Mouse (Mus musculus): ENCODE data around the gene Exosc7. TPM values are rescaled to one million over a fixed set of nuclear protein-coding genes. Genes with fewer than 3 reads are reported as not detected.

The Exosc7 gene
- polyA plus RNA-seq, 1 experiment from 2014 or later: 63.9 TPM

DNA sequence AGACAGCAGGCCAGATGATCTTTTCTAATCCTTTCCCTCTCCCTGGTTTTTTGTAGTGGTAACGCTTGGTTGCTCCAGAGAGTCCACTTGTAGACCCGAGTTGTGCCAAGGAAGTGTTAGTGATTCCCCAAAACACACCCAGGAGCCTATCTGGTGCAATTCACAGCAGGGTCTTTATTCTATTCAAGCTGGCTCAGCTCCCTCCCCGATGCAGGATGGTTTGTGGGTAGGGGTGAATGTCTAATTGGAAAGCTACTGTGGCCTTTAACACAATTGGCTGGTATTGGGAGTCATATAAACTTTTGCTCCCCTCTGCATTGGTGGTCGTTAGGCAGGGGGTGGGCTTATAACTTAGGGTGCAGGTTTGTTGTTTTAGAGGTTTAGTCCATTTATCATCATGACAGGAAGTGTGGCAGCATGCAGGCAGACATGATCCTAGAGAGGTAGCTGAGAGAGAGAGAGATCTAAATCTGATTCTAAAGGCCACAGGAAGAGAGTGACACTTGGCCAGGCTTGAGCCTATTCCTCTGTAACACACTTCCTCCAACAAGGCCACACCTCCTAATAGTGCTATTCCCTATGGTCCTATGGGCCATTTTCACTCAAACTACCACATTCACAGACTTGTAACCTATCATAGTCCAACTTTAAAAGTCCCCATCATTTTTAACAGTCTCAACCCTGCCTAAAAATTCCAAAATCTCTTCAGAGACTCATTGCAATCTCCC lies 27.0 kb downstream of the Exosc7 start:
- no peak overlapping the region for H3K4me2 ChIP-seq
- no peak for ATAC-seq (replicated peaks; ENCODE audit: insufficient number of reproducible peaks, insufficient read depth, low FRiP score, low read depth)
- no peaks in the 10 kb centered on the region for H3K9me3 ChIP-seq (replicated peaks)
- peak overlapping the region; percentile 74 for H3K27ac ChIP-seq
- H3K4me1 ChIP-seq (replicated peaks): peaks cover 23% of the 10 kb centered on the region
- H3K36me3 ChIP-seq: peaks cover 45% of the 10 kb centered on the region
- no peaks in the 10 kb centered on the region for H3K27me3 ChIP-seq
- H3K4me3 ChIP-seq: no peak overlapping the region
- H3K9ac ChIP-seq: no peak overlapping the region
- WGBS: 88% methylated on average over 4 of the region's 4 CpGs

DNA sequence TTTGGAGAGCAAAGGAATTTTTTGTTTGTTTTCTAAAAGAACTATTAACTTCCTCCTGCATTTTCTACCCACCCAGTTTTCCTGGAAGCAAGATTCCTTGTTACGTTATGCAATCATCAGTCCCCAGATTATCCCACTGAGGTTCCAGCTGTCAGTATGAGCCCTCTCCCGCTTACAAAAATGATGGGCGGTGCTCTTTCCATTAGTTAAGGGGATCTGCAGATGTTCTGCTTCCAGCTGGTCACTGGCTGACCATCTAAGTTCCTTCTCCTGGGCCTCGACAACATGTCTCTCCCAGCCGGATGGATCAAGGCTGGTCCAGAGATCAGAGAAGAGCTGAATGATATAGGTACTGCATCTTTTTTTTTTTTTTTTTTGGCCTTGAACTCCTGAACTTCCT lies 35.4 kb downstream of the Exosc7 start:
- Histone ChIP-seq H3K4me1 (replicated peaks) (no peaks in the 10 kb centered on the region), H3K9me3 (replicated peaks) (no peaks in the 10 kb centered on the region), H3K4me3 (no peak overlapping the region), H3K27ac (no peak overlapping the region), H3K4me2 (no peak overlapping the region), H3K27me3 (no peaks in the 10 kb centered on the region), H3K9ac (no peak overlapping the region), H3K36me3 (0 out of 2 replicates have a peak, but pooled peaks cover 4% of the 10 kb centered on the region)
- no peak for ATAC-seq (replicated peaks; ENCODE audit: insufficient number of reproducible peaks, insufficient read depth, low FRiP score, low read depth)
- WGBS: 55% methylated on average over 5 of the region's 5 CpGs

DNA sequence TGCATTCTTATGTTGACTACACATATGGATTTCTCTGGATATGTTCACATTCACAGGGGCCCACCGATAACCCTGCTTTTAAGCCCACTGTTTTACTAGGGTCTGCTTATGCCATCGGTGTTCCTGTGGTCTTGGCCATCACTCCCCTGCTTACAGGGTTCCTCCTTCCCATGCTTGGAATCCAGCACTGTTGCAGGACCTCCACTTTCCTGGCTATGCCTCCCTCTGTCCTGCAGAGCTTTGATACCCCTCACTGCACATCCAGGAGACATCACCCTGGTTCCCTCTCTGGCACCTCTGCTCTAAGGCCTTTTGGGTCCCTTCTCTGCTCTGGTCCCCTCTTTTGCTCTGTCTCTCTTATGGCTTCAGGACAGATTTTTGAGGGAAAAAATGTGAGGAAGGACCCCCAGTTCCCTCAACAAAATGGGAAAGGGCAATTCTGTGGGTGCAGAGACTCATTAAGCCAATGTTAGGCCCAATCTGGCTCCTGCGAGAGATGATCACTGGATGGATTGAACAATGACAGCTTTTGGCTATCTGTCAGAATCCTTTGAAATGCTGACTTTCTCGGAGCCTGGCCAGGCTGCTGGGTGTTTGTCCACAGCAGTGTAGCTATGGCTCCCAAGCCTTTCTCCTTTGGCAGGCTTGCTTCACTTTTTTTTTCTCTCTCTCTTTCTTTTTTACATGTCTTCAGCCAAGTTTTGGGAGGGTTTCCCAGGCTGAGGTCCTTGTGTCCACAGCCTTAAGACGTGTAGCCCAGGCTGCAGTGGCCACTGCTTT lies 37.4 kb downstream of the Exosc7 start, which contains the start of gene Clec3b:
Gene Clec3b, plus strand, starts transcription at position 706 of the 780 bp plus-strand sequence.
- Histone ChIP-seq H3K27me3 (no peaks in the 10 kb centered on the region), H3K27ac (no peak within 1 kb of the TSS), H3K4me3 (no peak within 1 kb of the TSS), H3K4me1 (replicated peaks) (no peaks in the 10 kb centered on the region), H3K9me3 (replicated peaks) (no peaks in the 10 kb centered on the region), H3K9ac (no peak within 1 kb of the TSS), H3K4me2 (no peak within 1 kb of the TSS), H3K36me3 (no peaks in the 10 kb centered on the region)
- WGBS: 75% methylated on average over 5 of the region's 5 CpGs
- no peak for ATAC-seq (replicated peaks; ENCODE audit: insufficient number of reproducible peaks, insufficient read depth, low FRiP score, low read depth)

DNA sequence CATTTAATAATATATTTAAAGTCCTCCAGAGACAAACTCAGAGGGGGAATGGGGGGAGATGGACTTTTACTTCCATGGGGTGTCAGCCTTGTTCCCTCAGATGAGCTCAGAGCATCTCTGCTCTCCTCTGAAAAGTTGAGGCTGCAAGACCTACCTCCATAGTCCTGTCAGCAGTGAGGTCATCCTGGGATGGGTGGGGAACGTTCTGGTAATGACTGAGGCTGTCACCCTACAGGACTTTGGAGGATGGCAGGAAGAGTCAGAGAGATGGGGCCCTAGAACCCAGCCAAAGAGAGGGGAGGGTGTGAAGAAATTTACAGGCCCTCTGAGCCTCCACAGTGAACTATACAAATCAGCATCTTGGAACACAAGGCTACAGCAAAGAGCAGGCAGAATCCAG lies 38.5 kb downstream of the Exosc7 start:
- H3K9ac ChIP-seq: no peak overlapping the region
- whole genome bisulfite sequencing: 30% methylated on average over 1 of the region's 1 CpGs

DNA sequence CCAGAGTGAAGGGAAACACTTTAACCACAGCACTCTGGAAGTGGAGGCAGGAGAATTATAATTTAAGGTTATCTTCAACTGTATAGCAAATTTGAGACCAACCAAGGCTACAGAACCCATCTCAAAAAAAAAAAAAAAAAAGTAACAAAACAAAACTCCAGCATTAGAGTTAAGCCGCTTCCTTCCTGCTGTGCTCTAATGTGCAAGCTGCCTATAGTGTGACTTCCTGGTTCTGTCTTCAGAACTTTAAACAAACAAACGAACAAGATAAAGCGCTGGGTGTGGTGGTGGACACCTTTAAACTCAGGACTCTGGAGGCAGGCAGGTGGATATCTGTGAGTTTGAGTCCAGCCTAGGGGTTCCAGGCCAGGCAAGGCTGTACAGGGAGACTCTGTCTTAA lies 39.0 kb downstream of the Exosc7 start:
- ATAC-seq (replicated peaks; ENCODE audit: insufficient number of reproducible peaks, insufficient read depth, low FRiP score, low read depth): no peak
- no peak overlapping the region for H3K4me2 ChIP-seq
- WGBS: 59% methylated on average over 3 of the region's 3 CpGs
- no peak overlapping the region for H3K4me3 ChIP-seq
- H3K27ac ChIP-seq: no peak overlapping the region
- no peaks in the 10 kb centered on the region for H3K9me3 ChIP-seq (replicated peaks)
- H3K27me3 ChIP-seq: no peaks in the 10 kb centered on the region
- no peaks in the 10 kb centered on the region for H3K4me1 ChIP-seq (replicated peaks)
- H3K9ac ChIP-seq: no peak overlapping the region
- H3K36me3 ChIP-seq: no peaks in the 10 kb centered on the region

More for the DNA sequence above, 38.5 kb downstream of the Exosc7 start:
- Histone ChIP-seq H3K4me3 (no peak overlapping the region), H3K4me2 (no peak overlapping the region), H3K27ac (no peak overlapping the region), H3K4me1 (replicated peaks) (no peaks in the 10 kb centered on the region), H3K27me3 (no peaks in the 10 kb centered on the region), H3K36me3 (no peaks in the 10 kb centered on the region), H3K9me3 (replicated peaks) (no peaks in the 10 kb centered on the region)
- no peak for ATAC-seq (replicated peaks; ENCODE audit: insufficient number of reproducible peaks, insufficient read depth, low FRiP score, low read depth)

DNA sequence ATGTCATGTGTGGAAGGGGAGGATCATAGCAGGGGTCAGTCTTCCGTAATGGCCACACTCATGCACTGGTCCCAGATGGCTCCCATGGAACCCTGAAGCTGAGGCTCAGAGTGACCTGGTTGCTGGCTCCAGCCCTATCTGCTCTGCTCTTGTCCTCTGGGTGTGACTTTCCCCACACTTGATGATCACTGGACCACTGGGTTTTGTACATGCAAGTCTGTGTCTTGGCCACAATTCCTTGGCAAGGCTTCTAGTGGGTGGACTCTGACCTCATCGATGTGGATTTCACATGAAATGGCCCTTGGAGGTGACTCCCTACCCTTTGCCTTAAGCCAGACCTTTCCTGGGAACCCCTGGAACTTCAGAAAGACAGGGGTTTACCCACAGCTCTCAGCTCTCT lies 40.1 kb downstream of the Exosc7 start:
- no peak overlapping the region for H3K4me3 ChIP-seq
- no peak overlapping the region for H3K27ac ChIP-seq
- 88% methylated on average over 2 of the region's 2 CpGs for WGBS
- ATAC-seq (replicated peaks; ENCODE audit: insufficient number of reproducible peaks, insufficient read depth, low FRiP score, low read depth): no peak
- H3K9ac ChIP-seq: no peak overlapping the region
- no peaks in the 10 kb centered on the region for H3K27me3 ChIP-seq
- H3K36me3 ChIP-seq: no peaks in the 10 kb centered on the region
- no peak overlapping the region for H3K4me2 ChIP-seq
- H3K4me1 ChIP-seq (replicated peaks): no peaks in the 10 kb centered on the region
- no peaks in the 10 kb centered on the region for H3K9me3 ChIP-seq (replicated peaks)

DNA sequence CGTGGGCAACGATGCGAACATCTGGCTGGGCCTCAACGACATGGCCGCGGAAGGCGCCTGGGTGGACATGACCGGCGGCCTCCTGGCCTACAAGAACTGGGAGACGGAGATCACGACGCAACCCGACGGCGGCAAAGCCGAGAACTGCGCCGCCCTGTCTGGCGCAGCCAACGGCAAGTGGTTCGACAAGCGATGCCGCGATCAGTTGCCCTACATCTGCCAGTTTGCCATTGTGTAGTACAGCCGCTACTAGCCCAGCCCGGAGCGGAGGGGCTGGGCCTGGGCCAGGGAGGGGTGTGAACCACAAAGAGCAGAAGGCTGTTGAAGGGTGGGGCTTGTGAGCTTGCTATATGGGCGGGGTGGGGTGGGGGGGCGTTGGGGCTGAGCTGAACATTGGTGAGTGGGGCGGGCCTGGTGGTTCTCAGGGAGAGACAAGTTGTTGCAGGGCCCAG lies 43.9 kb downstream of the Exosc7 start:
- H3K4me3 ChIP-seq: peak overlapping the region; percentile 26
- no peaks in the 10 kb centered on the region for H3K36me3 ChIP-seq
- no peaks in the 10 kb centered on the region for H3K27me3 ChIP-seq
- H3K9ac ChIP-seq: no peak overlapping the region
- H3K9me3 ChIP-seq (replicated peaks): no peaks in the 10 kb centered on the region
- H3K4me2 ChIP-seq: peak overlapping the region; percentile 56
- no peak overlapping the region for H3K27ac ChIP-seq
- ATAC-seq (replicated peaks; ENCODE audit: insufficient number of reproducible peaks, insufficient read depth, low FRiP score, low read depth): 0 out of 2 replicates have a peak, but pooled peaks have one; percentile 29
- no peaks in the 10 kb centered on the region for H3K4me1 ChIP-seq (replicated peaks)
- WGBS: 29% methylated on average over 30 of the region's 30 CpGs

DNA sequence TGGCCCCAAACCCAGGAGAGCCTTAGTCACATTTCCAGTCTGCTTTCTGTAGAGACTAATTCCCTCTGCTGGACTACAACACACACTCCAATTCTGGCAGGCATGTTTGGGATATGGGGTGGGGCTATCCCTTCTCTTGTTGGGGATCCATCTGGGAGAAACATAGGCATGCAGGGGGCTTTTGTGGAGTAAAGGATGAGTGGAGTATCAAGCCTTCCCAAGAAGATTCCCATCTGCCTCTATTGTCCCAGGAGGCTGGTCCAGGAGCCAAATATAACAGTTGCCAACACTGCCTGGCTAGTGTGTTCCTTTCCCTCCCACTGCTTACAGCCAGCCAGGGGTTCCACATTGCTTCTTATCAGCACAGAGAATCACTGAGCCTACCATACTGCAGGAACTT lies 44.7 kb downstream of the Exosc7 start:
- H3K4me1 ChIP-seq (replicated peaks): no peaks in the 10 kb centered on the region
- H3K9ac ChIP-seq: no peak overlapping the region
- no peaks in the 10 kb centered on the region for H3K9me3 ChIP-seq (replicated peaks)
- H3K27ac ChIP-seq: no peak overlapping the region
- no peak overlapping the region for H3K4me2 ChIP-seq
- no peaks in the 10 kb centered on the region for H3K27me3 ChIP-seq
- no peak overlapping the region for H3K4me3 ChIP-seq
- ATAC-seq (replicated peaks; ENCODE audit: insufficient number of reproducible peaks, insufficient read depth, low FRiP score, low read depth): no peak
- no peaks in the 10 kb centered on the region for H3K36me3 ChIP-seq

DNA sequence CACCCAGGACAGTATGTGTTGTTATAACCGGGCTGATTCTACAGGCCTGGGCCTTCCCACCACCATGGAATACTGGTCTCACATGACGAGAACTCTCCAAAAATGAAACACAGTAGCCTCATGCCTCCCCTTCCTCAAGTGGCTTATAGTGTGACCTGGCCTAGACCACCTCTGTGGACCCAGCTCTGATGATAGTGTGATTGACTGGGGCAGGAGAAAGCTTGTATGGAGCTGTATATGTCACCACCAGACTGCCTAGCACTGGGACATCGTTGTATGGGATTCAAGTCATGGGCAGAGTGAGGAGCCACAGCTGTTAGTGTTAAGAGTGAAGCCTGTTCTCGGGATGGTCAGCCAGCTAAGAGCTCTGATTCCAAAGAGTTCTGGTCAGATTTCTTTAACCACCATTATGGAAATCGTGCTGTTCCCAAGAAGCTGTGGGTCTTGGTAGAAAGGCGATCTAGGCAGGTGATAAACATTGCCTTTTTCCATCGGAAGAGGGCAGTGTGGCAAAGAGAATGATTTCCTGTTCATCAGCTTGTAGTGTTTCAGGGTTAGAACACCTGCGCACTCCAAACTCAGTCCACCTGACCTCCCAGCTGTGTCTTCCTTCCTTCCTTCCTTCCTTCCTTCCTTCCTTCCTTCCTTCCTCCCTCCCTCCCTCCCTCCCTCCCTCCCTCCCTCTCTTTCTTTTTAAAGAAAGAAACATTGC lies 45.3 kb downstream of the Exosc7 start:
- Histone ChIP-seq H3K27me3 (no peaks in the 10 kb centered on the region), H3K4me3 (no peak overlapping the region), H3K36me3 (no peaks in the 10 kb centered on the region), H3K27ac (no peak overlapping the region), H3K9me3 (replicated peaks) (no peaks in the 10 kb centered on the region), H3K4me2 (no peak overlapping the region), H3K4me1 (replicated peaks) (no peaks in the 10 kb centered on the region), H3K9ac (no peak overlapping the region)
- ATAC-seq (replicated peaks; ENCODE audit: insufficient number of reproducible peaks, insufficient read depth, low FRiP score, low read depth): no peak
- WGBS: 51% methylated on average over 8 of the region's 8 CpGs

DNA sequence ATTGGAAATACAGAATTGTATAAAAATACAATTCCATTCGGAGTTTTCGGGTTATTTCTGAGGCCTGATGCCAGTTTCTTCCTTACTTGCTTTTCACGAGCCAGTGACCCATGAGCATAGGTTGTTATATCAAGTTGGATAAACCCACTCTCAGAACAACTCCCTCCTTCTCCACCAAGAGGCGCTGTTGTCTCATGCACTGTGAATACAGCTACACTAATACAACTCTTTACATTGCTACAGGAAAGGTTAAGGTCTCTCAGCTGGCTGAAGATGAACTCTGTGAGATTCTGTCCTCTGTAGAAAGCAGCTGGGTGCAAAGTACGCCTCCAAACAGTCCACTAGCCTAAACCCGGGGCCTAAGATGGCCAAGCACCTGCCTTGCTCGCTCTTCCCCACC lies 46.3 kb downstream of the Exosc7 start:
- no peak for ATAC-seq (replicated peaks; ENCODE audit: insufficient number of reproducible peaks, insufficient read depth, low FRiP score, low read depth)
- 50% methylated on average over 7 of the region's 7 CpGs for WGBS

DNA sequence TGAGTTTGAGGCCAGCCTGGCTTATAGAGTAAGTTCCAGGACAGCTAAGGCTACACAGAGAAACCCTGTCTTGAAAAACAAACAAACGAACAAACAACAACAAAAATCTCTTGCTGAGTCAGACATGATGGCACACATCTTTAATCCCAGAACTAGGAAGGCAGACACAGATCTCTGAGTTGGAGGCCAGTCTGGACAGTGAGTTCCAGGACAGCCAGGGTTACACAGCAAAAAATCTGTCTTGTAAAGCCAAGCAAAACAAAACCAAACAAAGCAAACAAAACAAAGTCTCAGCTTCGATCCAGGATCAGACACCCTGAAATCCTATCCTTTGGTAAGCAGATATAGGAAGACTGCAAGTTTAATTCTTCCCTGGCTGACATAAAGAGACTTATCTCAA lies 48.8 kb downstream of the Exosc7 start:
- WGBS: 47% methylated on average over 2 of the region's 2 CpGs
- Histone ChIP-seq H3K27ac (no peak overlapping the region), H3K36me3 (no peaks in the 10 kb centered on the region), H3K9me3 (replicated peaks) (no peaks in the 10 kb centered on the region), H3K27me3 (no peaks in the 10 kb centered on the region), H3K4me2 (no peak overlapping the region), H3K4me1 (replicated peaks) (no peaks in the 10 kb centered on the region), H3K4me3 (no peak overlapping the region), H3K9ac (no peak overlapping the region)
- no peak for ATAC-seq (replicated peaks; ENCODE audit: insufficient number of reproducible peaks, insufficient read depth, low FRiP score, low read depth)

More for the DNA sequence above, 46.3 kb downstream of the Exosc7 start:
- H3K36me3 ChIP-seq: no peaks in the 10 kb centered on the region
- no peaks in the 10 kb centered on the region for H3K27me3 ChIP-seq
- no peaks in the 10 kb centered on the region for H3K4me1 ChIP-seq (replicated peaks)
- no peaks in the 10 kb centered on the region for H3K9me3 ChIP-seq (replicated peaks)
- no peak overlapping the region for H3K9ac ChIP-seq
- no peak overlapping the region for H3K27ac ChIP-seq
- no peak overlapping the region for H3K4me3 ChIP-seq
- H3K4me2 ChIP-seq: no peak overlapping the region

Data from heart, embryonic 15.5 days (tissue).